Mouse (Mus musculus) adrenal gland, postnatal 36 days (tissue): ENCODE data around the gene Naga. TPM values are rescaled to one million over a fixed set of nuclear protein-coding genes. Genes with fewer than 3 reads are reported as not detected.

Experiments used
- DNase-seq, 2 experiments: peaks; one replicate each; pipeline ENCODE4 v3.0.0; 2021; ENCODE audit warnings: mixed read lengths in 1 of 2
- total RNA-seq, 2 experiments: library from RNA; stranded (reverse); gene quantifications; 2 replicates each; pipeline ENCODE4 v1.2.3; 2021

Gene Naga
- total RNA-seq, 2 experiments from 2014 or later: 59.1 to 68.1 TPM

DNA sequence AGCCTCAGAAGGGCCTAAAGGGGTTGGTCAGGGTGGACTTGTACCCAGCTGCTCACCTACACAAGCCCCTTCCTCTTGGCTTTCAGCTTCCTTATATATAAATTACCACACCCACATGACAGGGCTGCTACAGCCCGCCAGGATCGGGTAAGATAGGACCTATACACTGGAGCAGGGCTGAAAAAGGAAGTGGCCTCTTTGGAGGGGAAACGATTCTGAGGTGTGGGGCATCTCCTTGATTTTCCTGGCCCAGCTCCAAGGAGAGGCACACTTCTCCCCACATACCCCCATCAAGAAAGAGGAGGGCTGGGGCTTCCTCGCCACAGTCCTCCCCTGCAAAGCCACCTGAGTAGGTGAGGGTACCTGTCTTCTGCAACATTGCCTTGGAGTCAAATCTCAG, 850 bp downstream of the Naga start:
- no peak for DNase-seq

DNA sequence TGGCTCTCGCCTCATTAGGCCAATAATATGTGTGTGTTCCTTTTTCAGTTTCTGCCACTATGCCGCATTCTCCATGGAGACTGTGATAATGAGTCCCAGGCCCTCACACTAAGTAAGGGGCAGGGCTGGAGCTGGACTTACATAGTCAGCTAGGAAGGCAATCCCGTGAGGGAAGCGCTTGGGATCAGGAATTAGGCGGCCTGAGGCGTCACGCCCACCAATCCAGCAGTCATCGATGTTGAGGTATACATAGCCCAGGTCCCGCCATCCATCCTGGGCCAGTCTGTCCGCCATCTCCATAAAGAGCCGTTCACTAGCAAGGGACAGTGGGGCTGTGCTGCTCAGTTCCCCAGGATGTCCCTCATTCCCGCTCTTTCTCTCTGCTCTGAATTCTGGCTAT, 2.1 kb downstream of the Naga start:
- DNase-seq: no peak

GRCm38 (mm10) chr15:82335194-82335593, 3.5 kb downstream of the Naga start:
- no peak for DNase-seq

- no peak for DNase-seq
Observed at GRCm38 (mm10) chr15:82325382-82325781, 13.3 kb downstream of the Naga start.

DNA sequence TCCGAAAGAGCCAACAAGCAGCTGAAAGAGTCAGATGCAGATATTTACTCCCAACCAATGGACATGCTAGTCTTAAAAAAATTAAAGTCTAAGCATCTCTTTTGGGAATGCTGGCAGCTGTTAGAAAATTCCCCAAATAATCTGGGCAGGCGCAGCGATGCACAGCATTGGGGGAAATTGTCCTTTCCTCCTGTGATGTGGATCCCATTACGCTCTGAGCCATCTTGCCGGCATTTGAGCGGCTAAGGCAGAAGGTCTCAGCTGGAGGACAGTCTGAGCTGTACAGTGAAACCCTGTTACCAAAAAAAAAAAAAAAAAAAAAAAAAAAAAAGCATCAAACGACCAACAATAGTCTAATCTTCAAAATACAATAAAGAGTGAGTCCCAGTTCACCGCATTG, 16.5 kb downstream of the Naga start:
- no peak for DNase-seq

GRCm38 (mm10) chr15:82319613-82320012, 19.1 kb downstream of the Naga start:
- no peak for DNase-seq

DNA sequence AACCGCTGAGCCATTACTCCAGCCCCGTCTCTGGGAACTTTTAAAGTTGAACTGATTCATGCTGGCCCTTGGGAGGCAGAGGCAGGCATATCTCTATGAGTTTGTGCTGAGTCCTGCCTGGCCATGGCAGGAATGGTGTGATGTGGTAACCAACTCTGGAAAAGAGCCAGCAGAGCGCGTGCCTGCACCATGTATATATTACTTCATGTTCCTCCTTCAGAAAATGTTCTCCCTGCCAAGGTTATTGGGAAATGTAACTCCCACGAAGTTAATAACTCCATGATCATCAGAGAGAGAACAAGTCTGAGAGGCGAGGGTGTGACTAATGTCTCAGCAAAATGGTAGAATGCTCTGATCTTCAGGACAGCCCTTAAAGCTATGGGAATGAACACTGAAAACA, 20.9 kb downstream of the Naga start:
- no peak for DNase-seq

- no peak for DNase-seq
Observed at GRCm38 (mm10) chr15:82308416-82308815, 30.3 kb downstream of the Naga start.

DNA sequence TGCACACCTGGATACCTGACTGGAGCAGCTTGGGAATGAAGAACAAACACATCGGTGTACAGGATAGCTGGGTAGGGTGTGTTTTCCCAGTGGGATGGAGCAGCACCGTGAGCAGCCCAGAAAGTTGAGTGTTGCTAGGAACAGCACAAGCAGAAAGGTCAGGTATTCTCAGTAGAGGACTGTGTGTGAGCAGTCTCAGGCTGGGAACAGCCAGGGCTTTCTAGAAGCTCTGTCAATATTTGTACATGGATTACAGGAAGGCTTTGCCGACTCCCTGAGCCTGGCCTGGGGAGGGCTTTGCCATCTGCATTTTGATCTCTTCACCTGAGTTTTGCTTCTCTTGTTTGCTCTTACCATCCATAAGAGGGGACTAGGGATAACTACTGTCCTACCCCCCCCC, 31.6 kb downstream of the Naga start:
- no peak for DNase-seq

DNA sequence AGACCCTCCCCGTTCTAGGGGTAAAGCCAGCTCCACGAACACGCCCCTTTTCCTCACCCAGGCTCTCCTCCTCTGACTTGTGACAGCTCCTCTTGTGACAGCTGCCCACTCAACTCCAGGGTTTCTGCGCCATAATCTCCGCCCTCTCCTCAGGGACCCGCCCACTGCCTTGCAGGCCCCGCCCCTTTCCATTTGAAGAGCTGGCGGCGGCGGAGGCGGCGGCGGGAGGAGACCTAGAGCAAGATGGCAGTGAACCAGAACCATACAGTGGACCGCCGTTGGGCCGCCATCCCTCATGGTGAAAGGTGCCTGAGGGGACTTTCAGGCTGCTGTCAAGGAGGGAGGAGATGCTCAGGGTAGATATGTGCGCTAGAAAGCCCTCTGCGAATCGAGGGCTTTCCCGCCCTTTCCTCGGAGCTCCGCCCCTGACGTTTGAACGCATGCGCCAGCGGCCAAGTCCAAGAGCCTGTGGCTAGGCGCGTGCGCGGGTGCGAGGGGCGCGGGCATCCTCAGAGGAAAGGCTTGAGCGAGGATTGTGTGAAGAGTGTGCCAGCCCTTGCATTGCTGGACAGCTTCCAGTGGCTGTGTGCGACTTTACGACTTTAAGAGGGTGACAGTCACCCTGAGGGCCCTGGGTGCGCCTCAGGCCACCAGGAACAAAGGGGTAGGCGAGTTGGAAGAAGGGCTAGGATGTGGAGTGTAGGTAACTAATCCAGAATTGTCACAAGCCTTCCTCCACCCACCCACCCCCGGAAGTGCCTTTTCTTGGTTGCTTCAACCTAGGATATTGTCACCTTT, 39.8 kb downstream of the Naga start, which contains the start of gene Wbp2nl:
Gene Wbp2nl (plus strand): TSS at position 191 of the 798 bp plus-strand sequence.
- no peak for DNase-seq

DNA sequence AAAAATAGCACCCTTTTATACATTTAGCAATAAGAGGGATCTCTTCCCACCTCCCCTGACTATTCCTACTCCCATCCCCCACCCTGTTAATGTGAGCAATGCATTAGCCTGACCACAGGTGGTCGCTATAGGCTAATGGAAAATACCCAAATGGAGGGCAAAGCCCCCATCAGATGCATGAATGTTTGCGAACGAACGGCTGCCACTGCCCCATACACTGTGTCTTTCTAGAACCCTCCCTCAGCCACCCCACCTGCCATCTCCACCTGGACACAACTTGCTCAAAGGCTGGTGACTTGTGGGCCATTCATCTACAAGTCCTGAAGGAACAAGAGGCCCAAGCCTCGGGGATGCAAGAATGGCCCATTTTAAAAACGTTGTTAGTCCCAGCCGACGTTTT, 44.7 kb downstream of the Naga start:
- DNase-seq: no peak

- DNase-seq: no peak
Observed at GRCm38 (mm10) chr15:82293271-82293711, 45.4 kb downstream of the Naga start.

- DNase-seq: no peak
Observed at GRCm38 (mm10) chr15:82292851-82293250, 45.9 kb downstream of the Naga start.

- no peak for DNase-seq
Observed at GRCm38 (mm10) chr15:82290252-82290651, 48.5 kb downstream of the Naga start.

- DNase-seq: no peak
Observed at GRCm38 (mm10) chr15:82286157-82286556, 52.6 kb downstream of the Naga start.

DNA sequence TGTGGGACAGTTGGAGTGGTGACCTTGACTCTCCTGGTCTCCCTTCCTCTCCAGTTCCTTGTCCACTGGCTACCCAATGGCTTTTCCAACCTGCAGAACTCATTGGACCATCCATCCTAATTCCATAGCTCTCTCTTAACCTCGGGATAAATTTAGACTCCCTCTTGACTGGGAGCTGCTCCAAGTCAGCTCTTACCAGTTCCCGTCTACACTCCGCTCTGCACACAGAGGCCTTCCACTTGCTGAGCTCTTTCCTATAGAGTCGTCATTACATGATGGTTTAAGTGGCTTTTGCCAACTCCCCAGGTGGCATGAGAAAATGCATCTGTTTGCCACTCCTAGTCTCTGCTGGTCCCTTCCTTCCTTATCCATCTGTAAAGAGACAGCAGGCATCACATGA, 58.1 kb downstream of the Naga start:
- no peak for DNase-seq

Other genes starting within 250 kb of the Naga start
- gene Ccdc134, start 211.0 kb downstream of the Naga start, total RNA-seq: 10 to 100 TPM in 1 of 2 experiments, 1 to 10 TPM in 1; 6.7 to 11.3 TPM
- gene Srebf2, start 191.7 kb downstream of the Naga start, total RNA-seq: 100 to 1,000 TPM in 1 of 2 experiments, 10 to 100 TPM in 1; 80.3 to 113 TPM
- gene Shisa8, start 126.1 kb downstream of the Naga start, total RNA-seq: under 1 TPM; 0.46 to 0.73 TPM
- gene Tnfrsf13c, start 114.6 kb downstream of the Naga start, total RNA-seq: under 1 TPM in 1 of 2 experiments, not detected in 1; 0.20 TPM
- gene Cenpm, start 94.2 kb downstream of the Naga start, total RNA-seq: 1 to 10 TPM; 2.9 to 4.3 TPM
- gene 1500009C09Rik, start 86.5 kb downstream of the Naga start, total RNA-seq: 1 to 10 TPM in 1 of 2 experiments, under 1 TPM in 1; 0.23 to 1.2 TPM
- gene Sept3, start 64.0 kb downstream of the Naga start, total RNA-seq: 1 to 10 TPM; 2.6 to 4.3 TPM
- gene Wbp2nl, start 40.0 kb downstream of the Naga start, total RNA-seq: not detected
- gene Pheta2, start within 50 bp of the Naga start, total RNA-seq: 1 to 10 TPM in 1 of 2 experiments, under 1 TPM in 1; 0.59 to 1.1 TPM
- gene Smdt1, start within 50 bp of the Naga start, total RNA-seq: 100 to 1,000 TPM; 166 to 186 TPM
- gene Ndufa6, start 15.4 kb upstream of the Naga start, total RNA-seq: 100 to 1,000 TPM; 439 to 578 TPM
- 10 to 100 TPM; 34.1 to 36.4 TPM for gene Cyp2d22, start 41.3 kb upstream of the Naga start, total RNA-seq
- not detected for gene Cyp2d11, start 55.1 kb upstream of the Naga start, total RNA-seq
- under 1 TPM in 1 of 2 experiments, not detected in 1; 0.83 TPM for gene Cyp2d10, start 68.3 kb upstream of the Naga start, total RNA-seq
- 1 to 10 TPM in 1 of 2 experiments, not detected in 1; 1.9 TPM for gene Cyp2d9, start 94.5 kb upstream of the Naga start, total RNA-seq
- gene Cyp2d12, start 216.1 kb upstream of the Naga start, total RNA-seq: not detected